Mouse (Mus musculus) left cerebral cortex, adult 11 months (tissue): Measurements from ENCODE around the gene Olfr743.
"Not testable (repeated sequence)": the region's sequence is repeated elsewhere in the genome, so short reads cannot be mapped to it uniquely, and the experiment has no call there.

Source experiments
- DNase-seq: peaks from one replicate; pipeline ENCODE4 v3.0.0; 2022; ENCODE audit warnings: low spot score

Olfr743 gene

DNA sequence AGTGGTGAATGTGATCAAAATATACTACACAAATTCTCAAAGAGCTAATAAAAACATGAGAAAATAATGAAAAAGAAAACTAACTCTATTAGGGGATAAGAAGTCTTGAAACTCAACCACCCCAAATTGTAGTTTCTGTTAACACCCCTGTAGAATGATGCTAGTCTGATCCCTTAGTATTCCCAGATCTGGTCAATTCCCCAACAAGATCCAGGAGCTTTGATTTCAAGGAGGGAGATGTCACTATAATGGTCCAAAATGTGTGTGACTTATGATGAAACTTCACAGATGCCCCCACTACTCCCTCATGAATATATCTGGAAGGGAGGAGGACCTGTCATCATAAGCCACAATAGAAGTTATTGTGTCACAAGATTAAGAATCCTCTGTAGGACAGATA lies at the start of gene Olfr743:
Gene Olfr743, plus strand, starts transcription at position 301 of the 400 bp plus-strand sequence.
- DNase-seq, result no peak

DNA sequence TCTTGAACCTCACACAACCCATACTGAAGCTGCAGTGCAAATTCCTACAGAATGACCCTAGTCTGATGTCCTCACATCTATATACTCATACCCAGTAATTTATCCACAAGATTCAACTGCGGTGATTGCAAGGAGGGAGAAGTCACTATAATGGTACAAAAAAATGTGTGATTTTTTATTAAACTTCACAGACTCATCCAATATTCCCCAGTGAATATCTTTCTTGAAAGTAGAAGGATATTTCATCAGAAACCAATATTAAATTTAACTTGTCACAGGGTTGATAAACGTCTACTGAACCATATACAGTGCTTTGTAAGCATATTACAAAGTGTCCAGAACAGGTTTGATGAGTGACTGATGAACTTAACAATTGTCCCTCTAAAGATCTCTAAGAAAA lies 49.2 kb upstream of the Olfr743 start, which contains the start of gene Olfr741:
Gene Olfr741, plus strand, starts transcription at position 301 of the 400 bp plus-strand sequence.
- DNase-seq, result no peak

DNA sequence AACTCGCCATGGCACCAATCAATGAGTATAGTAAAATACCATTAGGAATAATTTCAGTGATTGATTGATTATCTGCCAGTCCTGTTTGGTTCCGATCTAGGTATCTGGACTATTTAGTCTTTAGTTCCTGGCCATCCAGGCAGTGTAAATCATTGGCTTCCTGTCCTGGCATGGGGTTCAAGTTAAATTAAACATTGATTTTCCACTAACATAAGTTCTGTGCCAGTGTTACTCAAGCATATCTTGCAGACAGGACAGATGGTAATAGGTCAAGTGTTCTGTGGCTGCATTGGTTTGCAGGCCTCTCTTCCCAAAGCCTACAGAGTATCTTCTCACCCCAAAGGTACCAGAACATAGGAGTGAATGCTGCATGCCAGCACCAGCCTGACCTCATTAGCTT lies 43.2 kb upstream of the Olfr743 start:
- DNase-seq, result no peak

DNA sequence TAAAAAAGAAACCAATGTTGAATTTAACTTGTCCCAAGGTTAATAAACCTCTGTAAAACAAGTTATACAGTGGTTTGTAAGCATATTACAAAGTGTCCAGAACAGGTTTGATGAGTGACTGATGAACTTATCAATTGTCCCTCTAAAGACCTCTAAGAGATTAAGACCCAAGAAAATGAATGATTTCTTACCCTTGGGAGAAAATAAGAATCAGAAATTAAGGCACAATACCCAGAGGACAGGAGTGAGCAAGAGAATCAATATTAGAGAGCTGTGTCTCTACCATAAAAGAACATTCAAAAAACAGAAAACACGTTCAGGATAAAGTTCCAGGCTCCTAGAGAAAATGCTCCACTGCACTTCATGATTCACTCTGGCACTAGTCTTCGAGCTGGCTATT lies 18.3 kb upstream of the Olfr743 start, which contains the start of gene Olfr742:
Gene Olfr742, plus strand, starts transcription at position 301 of the 400 bp plus-strand sequence.
- DNase-seq, result no peak

DNA sequence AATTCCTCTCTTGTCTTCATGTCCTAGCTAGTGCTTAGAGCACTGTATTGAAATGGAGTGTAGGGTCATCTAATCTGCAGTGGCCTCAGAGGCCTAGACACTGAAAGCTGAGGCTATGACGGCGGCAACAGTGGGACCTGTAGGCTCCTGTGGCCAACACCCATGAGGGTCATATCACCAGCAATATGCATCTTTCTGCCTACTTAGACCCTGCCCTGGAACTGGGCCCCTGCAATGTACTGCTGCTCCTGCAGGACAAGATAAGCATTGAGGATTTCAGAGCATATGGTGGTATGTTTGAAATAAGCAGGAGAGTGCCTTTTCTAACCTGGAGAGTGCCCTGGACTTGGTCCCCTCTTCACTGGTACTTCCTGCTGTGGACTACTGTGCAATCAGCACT lies 31.1 kb downstream of the Olfr743 start:
- DNase-seq, result no peak

DNA sequence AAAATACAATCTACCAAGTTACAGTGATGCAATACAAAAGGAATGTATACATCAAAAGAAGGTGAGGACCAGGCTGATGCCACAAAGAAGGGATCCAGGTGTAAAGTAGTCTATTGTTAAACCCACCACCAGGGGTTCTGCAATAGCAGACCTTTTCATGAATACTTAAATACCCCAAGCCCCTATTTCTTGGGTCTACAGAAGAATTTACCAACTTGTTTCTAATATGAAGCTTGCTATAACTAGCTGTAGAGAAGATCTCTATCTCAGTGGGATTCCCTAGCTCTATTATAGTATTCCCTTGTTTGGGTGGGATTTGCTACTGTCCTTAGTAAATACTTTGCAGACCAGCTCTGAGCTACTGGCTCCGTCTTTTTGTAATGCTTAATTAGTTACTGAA lies 51.4 kb downstream of the Olfr743 start:
- not testable (repeated sequence) for DNase-seq
